Mouse (Mus musculus) right cerebral cortex, postnatal 36 days (tissue): ENCODE measurements at regions not wholly inside any gene's neighbourhood (a gene's known extent, or its start where the extent isn't known, plus 50 kb on each side); places are given as distances from the start of the nearest gene placed in this dataset.
A peak's percentile ranks its signal among the peaks of the same experiment; 100 is the strongest.

Source experiments
- DNase-seq, 2 experiments: peaks; one replicate each; pipeline ENCODE4 v3.0.0; 2022; ENCODE audit warnings: low spot score in 2 of 2, mixed read lengths in 1 of 2

- no peak for DNase-seq
Observed at GRCm38 (mm10) chr3:142965604-142966003, 83.8 kb upstream of the Pkn2 start.

- peak in 1 of 2 experiments; percentile 2 for DNase-seq
Observed at GRCm38 (mm10) chr3:142963818-142964372, 82.1 kb upstream of the Pkn2 start.

GRCm38 (mm10) chr3:142957768-142958167, 76.0 kb upstream of the Pkn2 start:
- no peak for DNase-seq

GRCm38 (mm10) chr3:142948771-142949170, 67.0 kb upstream of the Pkn2 start:
- DNase-seq, result peak in 1 of 2 experiments; percentile 11

- DNase-seq, result no peak
Observed at GRCm38 (mm10) chr3:142941319-142942024, 59.7 kb upstream of the Pkn2 start.

GRCm38 (mm10) chr3:142940874-142941273, 59.1 kb upstream of the Pkn2 start:
- no peak for DNase-seq

DNA sequence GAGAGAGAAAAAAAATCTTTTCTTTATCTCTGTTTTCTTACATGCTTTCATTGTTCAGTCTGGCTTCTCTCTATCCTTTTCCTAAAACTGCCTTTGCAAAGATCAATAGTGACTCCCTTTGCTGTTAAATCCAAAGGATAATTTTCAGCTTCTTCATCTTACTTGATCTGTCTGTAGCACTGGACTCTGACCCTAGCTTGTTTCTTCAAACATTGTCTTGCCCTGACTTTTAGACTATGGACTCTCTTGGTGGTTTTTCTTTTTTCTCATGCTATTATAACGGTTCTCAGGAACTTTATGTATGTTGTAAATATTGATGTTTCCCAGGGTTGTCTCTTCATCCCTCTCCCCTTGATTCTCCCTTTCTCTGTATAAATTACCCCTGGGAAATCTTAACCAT, 58.0 kb upstream of the Pkn2 start:
- DNase-seq, result no peak

DNA sequence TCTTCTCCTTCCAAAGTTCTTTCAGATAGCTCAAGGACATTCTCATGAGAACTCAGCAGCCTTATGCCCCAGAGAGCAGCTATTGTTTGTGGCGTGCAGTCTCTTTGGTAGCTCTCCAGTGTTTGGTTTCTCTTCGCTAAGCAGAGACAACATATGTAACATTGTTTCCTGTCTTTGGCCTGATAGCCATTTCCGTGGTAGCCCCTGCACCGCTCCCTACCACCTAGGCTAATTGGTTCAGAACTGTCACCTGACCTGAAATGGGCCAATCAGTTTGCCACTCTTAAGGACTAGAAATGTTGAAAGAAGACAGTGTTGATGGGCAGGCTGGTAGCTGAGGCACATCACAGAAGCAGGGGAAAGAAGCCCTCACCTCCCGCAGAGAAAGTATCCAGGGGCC, 54.1 kb upstream of the Pkn2 start:
- no peak for DNase-seq

DNA sequence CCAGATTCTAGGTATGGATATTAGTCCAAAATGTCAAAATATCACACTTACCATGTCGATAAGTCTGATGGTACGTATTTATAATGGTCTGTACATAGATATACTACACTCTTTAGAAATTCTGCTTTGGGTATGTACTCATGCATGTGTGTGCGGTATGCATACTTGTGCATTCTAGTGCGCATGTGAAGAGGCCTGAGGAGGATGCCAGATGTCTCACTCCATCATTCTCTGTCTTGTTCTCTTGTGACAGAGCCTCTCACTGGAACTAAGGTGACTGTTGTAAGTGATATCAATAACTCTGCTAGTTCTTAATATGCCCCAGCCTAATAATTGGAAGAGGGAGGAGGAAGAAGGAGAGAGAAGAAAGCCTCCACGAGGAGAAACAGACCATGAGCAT, 52.5 kb upstream of the Pkn2 start:
- no peak for DNase-seq

GRCm38 (mm10) chr3:142933684-142934259, 52.0 kb upstream of the Pkn2 start:
- DNase-seq, result no peak
